8 mouse cellular contexts compared by ENCODE assay signal in genomic region chr17:27565942-27566267, GRCm38 (mm10). TPM values are rescaled to one million over a fixed set of nuclear protein-coding genes. Genes with fewer than 3 reads are reported as not detected.
DNase-seq lines count a peak whose midpoint lies in the region; ATAC-seq and TF ChIP-seq lines count a peak whose summit lies in the region.

No protein-coding gene starts in this region.

- no peak for TF ChIP-seq POLR2A in bone marrow macrophage, adult 2 months (IDR thresholded peaks at IDR 0.05; ENCODE audit: borderline replicate concordance, low read depth, low read length)

- ATAC-seq in kidney, embryonic 15.5 days (replicated peaks; ENCODE audit: low FRiP score): no peak
- peak; percentile 67 for ATAC-seq in hindbrain, embryonic 13.5 days (ENCODE audit: low FRiP score)
- peak; percentile 55; the same call in 1 of the 2 replicates for ATAC-seq in midbrain, embryonic 13.5 days
- no peak for ATAC-seq in frontal cortex, adult (ENCODE audit: low TSS enrichment)

- under 1% methylated on average over 13 of the region's 13 CpGs for WGBS in kidney, embryonic 15.5 days
- under 1% methylated on average over 13 of the region's 13 CpGs for WGBS in hindbrain, embryonic 13.5 days
- WGBS in midbrain, embryonic 13.5 days: under 1% methylated on average over 13 of the region's 13 CpGs

- H3K27ac ChIP-seq in kidney, embryonic 15.5 days: no peak overlapping the region
- H3K27ac ChIP-seq in bone marrow macrophage, adult 2 months (ENCODE audit: insufficient read depth, low read depth, low read length): 0 out of 2 replicates have a peak overlapping the region, but pooled peaks have one; percentile 7
- peak overlapping the region; percentile 76 for H3K27ac ChIP-seq in hindbrain, embryonic 13.5 days
- H3K27ac ChIP-seq in midbrain, embryonic 13.5 days: peak overlapping the region; percentile 59

- no peak for DNase-seq in kidney, postnatal 25 days
- DNase-seq in B cell, adult 2 months: no peak
- DNase-seq in right cerebral cortex, adult 2 months (ENCODE audit: low spot score in 2 of 2): no peak

- peak overlapping the region; percentile 56 for H3K4me3 ChIP-seq in kidney, embryonic 15.5 days (replicated peaks)
- peak overlapping the region; percentile 77 for H3K4me3 ChIP-seq in bone marrow macrophage, adult 2 months (ENCODE audit: insufficient read depth, low read length)
- peak overlapping the region; percentile 61 for H3K4me3 ChIP-seq in hindbrain, embryonic 13.5 days
- peak overlapping the region; percentile 68 for H3K4me3 ChIP-seq in midbrain, embryonic 13.5 days (replicated peaks)

- peak overlapping the region; percentile 99 for H3K4me2 ChIP-seq in kidney, embryonic 15.5 days
- peak overlapping the region; percentile 91 for H3K4me2 ChIP-seq in hindbrain, embryonic 13.5 days
- peak overlapping the region; percentile 90 for H3K4me2 ChIP-seq in midbrain, embryonic 13.5 days (replicated peaks)

- no peak for TF ChIP-seq CTCF in bone marrow macrophage, adult 2 months (IDR thresholded peaks at IDR 0.05; ENCODE audit: low read depth, low read length)

- H3K27me3 ChIP-seq in kidney, embryonic 15.5 days: no peaks in the 10 kb centered on the region
- no peaks in the 10 kb centered on the region for H3K27me3 ChIP-seq in hindbrain, embryonic 13.5 days
- no peaks in the 10 kb centered on the region for H3K27me3 ChIP-seq in midbrain, embryonic 13.5 days

- no peaks in the 10 kb centered on the region for H3K9me3 ChIP-seq in kidney, embryonic 15.5 days (replicated peaks)
- H3K9me3 ChIP-seq in hindbrain, embryonic 13.5 days: no peaks in the 10 kb centered on the region
- H3K9me3 ChIP-seq in midbrain, embryonic 13.5 days: no peaks in the 10 kb centered on the region

- H3K36me3 ChIP-seq in kidney, embryonic 15.5 days: peaks cover 17% of the 10 kb centered on the region
- H3K36me3 ChIP-seq in hindbrain, embryonic 13.5 days: peaks cover 14% of the 10 kb centered on the region
- peaks cover 10% of the 10 kb centered on the region for H3K36me3 ChIP-seq in midbrain, embryonic 13.5 days

- peaks cover 36% of the 10 kb centered on the region for H3K4me1 ChIP-seq in kidney, embryonic 15.5 days
- H3K4me1 ChIP-seq in bone marrow macrophage, adult 2 months (ENCODE audit: control insufficient read depth, insufficient read depth, low read length): peaks cover 47% of the 10 kb centered on the region
- H3K4me1 ChIP-seq in hindbrain, embryonic 13.5 days (replicated peaks): peaks cover 41% of the 10 kb centered on the region
- peaks cover 36% of the 10 kb centered on the region for H3K4me1 ChIP-seq in midbrain, embryonic 13.5 days (replicated peaks)

- peak overlapping the region; percentile 67 for H3K9ac ChIP-seq in kidney, embryonic 15.5 days
- peak overlapping the region; percentile 83 for H3K9ac ChIP-seq in hindbrain, embryonic 13.5 days
- peak overlapping the region; percentile 66 for H3K9ac ChIP-seq in midbrain, embryonic 13.5 days (replicated peaks)

RNA-seq across cellular contexts. Expression of gene AI413582, which starts 0.3 kb away (rescaled TPM):
- polyA plus RNA-seq in kidney, embryonic 15.5 days (2015; fragmentation: Nextera tagmentation; extraction: Ambion mirVana): 14.1 and 17.3 TPM in 2 replicates
- 76.7 and 85.6 TPM in 2 replicates for polyA plus RNA-seq in bone marrow macrophage, adult 2 months (2012; ENCODE audit: insufficient read depth, insufficient read length, missing spikeins)
- polyA plus RNA-seq in hindbrain, embryonic 13.5 days (2015; fragmentation: Nextera tagmentation; extraction: Ambion mirVana): 43.5 and 44.8 TPM in 2 replicates
- polyA plus RNA-seq in midbrain, embryonic 13.5 days (2015; fragmentation: Nextera tagmentation; extraction: Ambion mirVana): 33.4 and 36.8 TPM in 2 replicates

RNA-seq across cellular contexts. Expression of gene Hmga1, which starts 9.6 kb away (rescaled TPM):
- polyA plus RNA-seq in kidney, embryonic 15.5 days (2015; fragmentation: Nextera tagmentation; extraction: Ambion mirVana): 250 and 269 TPM in 2 replicates
- 151 and 159 TPM in 2 replicates for polyA plus RNA-seq in bone marrow macrophage, adult 2 months (2012; ENCODE audit: insufficient read depth, insufficient read length, missing spikeins)
- 113 and 126 TPM in 2 replicates for polyA plus RNA-seq in hindbrain, embryonic 13.5 days (2015; fragmentation: Nextera tagmentation; extraction: Ambion mirVana)
- polyA plus RNA-seq in midbrain, embryonic 13.5 days (2015; fragmentation: Nextera tagmentation; extraction: Ambion mirVana): 120 and 124 TPM in 2 replicates

RNA-seq across cellular contexts. Expression of gene Grm4, which starts 44.7 kb away (rescaled TPM):
- 1.0 and 1.2 TPM in 2 replicates for polyA plus RNA-seq in kidney, embryonic 15.5 days (2015; fragmentation: Nextera tagmentation; extraction: Ambion mirVana)
- not detected in 2 replicates for polyA plus RNA-seq in bone marrow macrophage, adult 2 months (2012; ENCODE audit: insufficient read depth, insufficient read length, missing spikeins)
- polyA plus RNA-seq in hindbrain, embryonic 13.5 days (2015; fragmentation: Nextera tagmentation; extraction: Ambion mirVana): 4.8 and 5.2 TPM in 2 replicates
- 5.8 and 6.1 TPM in 2 replicates for polyA plus RNA-seq in midbrain, embryonic 13.5 days (2015; fragmentation: Nextera tagmentation; extraction: Ambion mirVana)

RNA-seq across cellular contexts. Expression of gene Nudt3, which starts 57.4 kb away (rescaled TPM):
- polyA plus RNA-seq in kidney, embryonic 15.5 days (2015; fragmentation: Nextera tagmentation; extraction: Ambion mirVana): 75.2 and 81.5 TPM in 2 replicates
- polyA plus RNA-seq in bone marrow macrophage, adult 2 months (2012; ENCODE audit: insufficient read depth, insufficient read length, missing spikeins): 55.7 and 58.0 TPM in 2 replicates
- polyA plus RNA-seq in hindbrain, embryonic 13.5 days (2015; fragmentation: Nextera tagmentation; extraction: Ambion mirVana): 225 and 235 TPM in 2 replicates
- 223 and 227 TPM in 2 replicates for polyA plus RNA-seq in midbrain, embryonic 13.5 days (2015; fragmentation: Nextera tagmentation; extraction: Ambion mirVana)

Comparison
In these comparisons a context has a peak if more than half of its experiments do, and no peak if none do; other contexts are left out.
1. ATAC-seq: peak in hindbrain, embryonic 13.5 days (single experiment) and midbrain, embryonic 13.5 days (single experiment); none in kidney, embryonic 15.5 days (single experiment) and frontal cortex, adult (single experiment).
2. Peak in every context shown above with its lines, with median percentiles within 50 percentile points of each other: H3K4me2 ChIP-seq, H3K4me3 ChIP-seq and H3K9ac ChIP-seq.